In the genomic region with DNA sequence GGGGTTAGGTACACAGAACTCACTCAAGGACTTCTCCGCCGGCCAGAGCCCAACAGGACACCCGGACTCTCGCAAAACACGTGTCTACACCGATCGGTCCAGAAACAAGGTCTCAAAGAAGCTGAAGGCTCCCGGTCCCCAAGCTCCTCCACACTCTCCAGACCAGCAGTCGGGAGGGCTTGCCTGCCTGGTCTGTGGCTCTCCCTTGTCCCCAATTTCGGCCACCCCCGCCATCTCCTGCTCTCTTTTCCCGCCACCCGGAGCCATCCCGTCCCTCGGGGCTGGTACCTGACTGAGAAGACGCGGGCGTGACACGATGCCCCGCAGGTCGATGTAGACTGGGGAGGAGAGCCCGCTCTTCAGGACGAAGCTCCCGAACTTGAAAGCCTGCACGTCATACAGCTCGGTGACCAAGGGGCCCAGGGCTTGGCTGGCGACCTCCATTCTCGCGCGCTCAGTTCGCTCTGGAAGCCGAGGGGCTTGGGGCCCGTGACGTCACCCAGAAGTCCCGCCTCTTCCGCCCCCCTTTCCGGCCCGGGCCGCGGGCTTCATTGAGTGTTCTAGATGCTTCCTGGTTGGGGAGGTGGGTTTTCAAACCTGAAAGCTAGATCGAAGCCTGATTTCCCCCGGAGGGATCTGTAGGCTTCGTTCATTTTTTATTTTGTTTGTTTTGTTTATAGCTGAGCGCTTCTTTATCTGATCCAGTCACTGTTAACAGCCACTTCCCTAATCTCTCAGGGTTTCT, we compare ENCODE assay signal across 8 mouse cellular contexts. TPM values are rescaled to one million over a fixed set of nuclear protein-coding genes. Genes with fewer than 3 reads are reported as not detected.
DNase-seq lines count a peak whose midpoint lies in the region; ATAC-seq lines count a peak whose summit lies in the region.

A gene (minus strand): TSS at position 501 of the 745 bp plus-strand sequence.

- peak within 1 kb of the TSS; percentile 73 for H3K9ac ChIP-seq in intestine, embryonic 15.5 days

- peaks cover 7% of the 10 kb centered on the region; the same call in 1 of the 2 replicates for H3K4me1 ChIP-seq in intestine, embryonic 15.5 days (replicated peaks)

- peak within 1 kb of the TSS; percentile 71 for H3K4me3 ChIP-seq in intestine, embryonic 15.5 days (replicated peaks)

- peak; percentile 81 to 87 for DNase-seq in adrenal gland, adult 18-20 months (ENCODE audit: low spot score in 2 of 2)
- peak; percentile 94 for DNase-seq in embryo, embryonic 10.5 days (ENCODE audit: low spot score)
- peak; percentile 76 for DNase-seq in gastrocnemius, postnatal 25 days
- peak; percentile 81 to 84 for DNase-seq in left cerebral cortex, postnatal 25 days (ENCODE audit: low spot score in 2 of 2)
- DNase-seq in mesoderm, embryonic 11.5 days (ENCODE audit: low read depth, low spot score) = peak; percentile 88
- peak; percentile 84 for DNase-seq in right cerebral cortex, postnatal 25 days
- DNase-seq in urinary bladder, postnatal 36 days (ENCODE audit: low spot score in 2 of 2) = peak; percentile 82 to 83

- WGBS in intestine, embryonic 15.5 days = under 1% methylated on average over 44 of the region's 44 CpGs

- H3K9me3 ChIP-seq in intestine, embryonic 15.5 days = no peaks in the 10 kb centered on the region

- intact Hi-C loops in left cerebral cortex, postnatal 25 days (cut with DNase I) = no loop called here

- H3K4me2 ChIP-seq in intestine, embryonic 15.5 days (replicated peaks) = peak within 1 kb of the TSS; percentile 76

- H3K27ac ChIP-seq in intestine, embryonic 15.5 days = peak within 1 kb of the TSS; percentile 66

- peaks cover 4% of the 10 kb centered on the region; the same call in 1 of the 2 replicates for H3K36me3 ChIP-seq in intestine, embryonic 15.5 days

- no peaks in the 10 kb centered on the region for H3K27me3 ChIP-seq in intestine, embryonic 15.5 days (replicated peaks)

- peak; percentile 93 for ATAC-seq in intestine, embryonic 15.5 days

RNA-seq across cellular contexts. Expression of the gene that starts here (rescaled TPM):
- total RNA-seq in adrenal gland, adult 18-20 months (2021) = 10 to 100 TPM; 49.1 TPM
- 1 to 10 TPM; 4.8 to 5.9 TPM for total RNA-seq in gastrocnemius, postnatal 25 days (2021)
- polyA plus RNA-seq in intestine, embryonic 15.5 days (2015; fragmentation: Nextera tagmentation; extraction: Ambion mirVana) = 55.9 and 56.0 TPM in 2 replicates
- total RNA-seq in left cerebral cortex, postnatal 25 days (2021) = 10 to 100 TPM; 15.2 to 16.1 TPM

Comparison
In these comparisons a context has a peak if more than half of its experiments do, and no peak if none do; other contexts are left out.
1. Peak in every context shown above with its lines: DNase-seq, ATAC-seq, H3K4me3 ChIP-seq and H3K27ac ChIP-seq.